Mouse (Mus musculus) midbrain, postnatal 0 days (tissue): ENCODE measurements around the gene Gm26602. TPM values are rescaled to one million over a fixed set of nuclear protein-coding genes. Genes with fewer than 3 reads are reported as not detected.

Experiments used
- ATAC-seq: fragments of 200-750 bp; cut with Nextera tagmentation; 2 replicates; pipeline ENCODE4 v1.8.0; 2017; ENCODE audit warnings: moderate number of reproducible peaks, mild to moderate bottlenecking, moderate TSS enrichment, moderate library complexity; ENCODE audit not compliant: low FRiP score
- DNase-seq: peaks from one replicate; pipeline ENCODE4 v3.0.0-alpha.2; 2015; ENCODE audit warnings: low spot score
- H3K27ac ChIP-seq: fragments of 300-500 bp; sonication (generic); 2 replicates; pipeline ENCODE4 v1.5.1; 2014; ENCODE audit warnings: low read depth, mild to moderate bottlenecking, low read length, mixed read lengths
- H3K27me3 ChIP-seq: fragments of 300-500 bp; sonication (generic); 2 replicates; pipeline ENCODE4 v1.6.1; 2014; ENCODE audit warnings: low read length, control low read depth, mixed read lengths; ENCODE audit not compliant: insufficient read depth
- H3K36me3 ChIP-seq: fragments of 300-500 bp; sonication (generic); 2 replicates; pipeline ENCODE4 v1.6.1; 2014; ENCODE audit warnings: low read length, control low read depth, mixed read lengths; ENCODE audit not compliant: insufficient read depth
- H3K4me1 ChIP-seq: fragments of 300-500 bp; sonication (generic); 2 replicates; pipeline ENCODE4 v1.6.1; 2014; ENCODE audit warnings: mild to moderate bottlenecking, control low read depth, antibody characterized with exemption, low read length, mixed read lengths; ENCODE audit not compliant: insufficient read depth
- H3K4me2 ChIP-seq: fragments of 300-500 bp; sonication (generic); 2 replicates; pipeline ENCODE4 v1.6.1; 2014; ENCODE audit warnings: low read depth, mild to moderate bottlenecking, low read length, mixed read lengths; ENCODE audit not compliant: poor library complexity, severe bottlenecking
- H3K4me3 ChIP-seq: fragments of 300-500 bp; sonication (generic); 2 replicates; pipeline ENCODE4 v1.5.1; 2014; ENCODE audit warnings: low read depth, mild to moderate bottlenecking, low read length, moderate library complexity
- H3K9ac ChIP-seq: fragments of 300-500 bp; sonication (generic); replicated peaks from 2 replicates; pipeline ENCODE4 v1.6.1; 2014; ENCODE audit warnings: mild to moderate bottlenecking, low read length, moderate library complexity, mixed read lengths; ENCODE audit not compliant: poor library complexity, severe bottlenecking
- H3K9me3 ChIP-seq: fragments of 300-500 bp; sonication (generic); 2 replicates; pipeline ENCODE4 v1.6.1; 2016; ENCODE audit warnings: low read length, control low read depth
- CTCF ChIP-seq: IDR thresholded peaks from 2 replicates; pipeline ENCODE4 v1.5.1; 2016; ENCODE audit warnings: antibody characterized with exemption, mild to moderate bottlenecking
- WGBS: fragments of 180-500 bp; shearing (Covaris S2); extraction: QIAGEN DNeasy Blood & Tissue Kit; methylation state at CpG from one replicate; pipeline ENCODE4 v1.1.7; 2014; 5-methylcytosine and 5-hydroxymethylcytosine counted together
- polyA plus RNA-seq: library from polyadenylated mRNA; unstranded; fragments of >200 nt; fragmentation: Nextera tagmentation; extraction: Ambion mirVana; gene quantifications from 2 replicates; pipeline ENCODE4 v1.2.1, GENCODE M21; 2015
- total RNA-seq: library from RNA; depleted of rRNA; stranded (reverse); fragments of >200 nt; gene quantifications from 2 replicates; pipeline ENCODE4 v1.2.3, GENCODE M21; 2014

Gm26602 gene
- total and polyA plus RNA-seq, 2 experiments from 2014 or later, result 17.3 TPM; not detected in 1

DNA sequence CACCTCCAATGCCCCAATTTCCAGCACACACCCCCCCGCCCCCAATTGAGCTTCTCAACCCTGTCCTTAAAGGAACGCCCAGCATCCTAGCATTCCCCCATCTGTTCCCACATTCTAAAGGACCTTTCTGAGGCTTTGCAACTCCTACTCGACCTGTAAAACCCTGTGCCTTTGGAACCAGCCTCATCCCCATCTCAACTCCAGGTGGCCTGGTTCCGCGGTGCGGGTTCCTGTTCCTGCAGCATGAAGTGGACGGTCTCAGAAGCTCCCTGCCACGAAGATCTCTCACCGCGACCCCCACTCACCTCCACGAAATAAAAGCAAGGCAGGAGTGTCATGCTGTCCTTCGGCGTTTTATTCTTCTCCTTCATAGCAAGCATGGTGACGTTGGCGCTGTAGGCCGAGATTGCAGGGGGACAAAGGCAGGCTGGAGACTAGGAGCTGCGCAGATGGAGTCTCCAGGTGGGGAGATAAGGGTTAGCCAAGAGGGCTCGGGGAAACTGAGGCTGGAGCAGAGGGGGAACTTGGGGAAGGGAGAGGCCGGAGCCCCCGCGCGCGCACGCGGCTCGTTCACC, 36.9 kb upstream of the Gm26602 start:
- H3K27me3 ChIP-seq, result no peaks in the 10 kb centered on the region
- peak overlapping the region; percentile 92 for H3K4me2 ChIP-seq
- WGBS, result under 1% methylated on average over 26 of the region's 26 CpGs
- ATAC-seq, result peak; percentile 4
- peak overlapping the region; percentile 98 for H3K9ac ChIP-seq
- DNase-seq, result no peak
- peak overlapping the region; percentile 70 for H3K4me3 ChIP-seq
- peaks cover 9% of the 10 kb centered on the region; the same call in 1 of the 2 replicates for H3K4me1 ChIP-seq
- peak overlapping the region; percentile 99 for H3K27ac ChIP-seq
- no peak for TF ChIP-seq CTCF
- no peaks in the 10 kb centered on the region for H3K36me3 ChIP-seq
- no peaks in the 10 kb centered on the region for H3K9me3 ChIP-seq

DNA sequence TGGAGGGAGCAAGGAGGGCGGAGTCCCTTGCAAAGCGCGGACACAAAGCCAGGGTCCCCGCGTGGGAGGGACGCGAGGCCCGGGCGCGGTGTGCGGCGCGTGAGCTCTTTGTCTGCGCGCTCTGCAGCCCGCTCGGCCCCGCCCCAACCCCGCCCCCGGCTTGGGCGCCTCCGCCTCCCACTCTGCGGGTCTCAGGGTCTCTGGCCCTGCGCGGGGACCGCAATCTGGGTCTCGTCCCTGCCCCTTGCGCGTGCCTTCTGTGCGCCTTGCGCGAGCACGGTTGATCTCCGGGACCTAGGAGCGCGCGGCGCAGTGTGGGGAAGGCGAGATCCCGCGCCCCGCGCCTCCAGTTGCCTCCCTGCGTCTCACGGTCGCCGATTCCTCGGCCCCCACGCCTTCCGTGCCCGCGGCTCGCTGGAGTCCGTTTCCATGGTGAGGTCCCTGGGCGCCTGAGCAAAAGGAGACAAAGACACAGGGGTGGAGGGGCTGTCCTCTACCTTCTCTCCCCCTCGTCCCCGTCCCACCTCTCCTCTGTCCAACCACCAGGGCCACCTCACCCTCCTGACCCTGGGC, 36.3 kb upstream of the Gm26602 start, which contains the start of the genes Prtn3 and Plppr3:
TSS of gene Prtn3 (plus strand) at position 187 of the 573 bp plus-strand sequence.
TSS of gene Plppr3 (minus strand) at position 345 of the 573 bp plus-strand sequence.
- Histone ChIP-seq H3K27ac (peak within 1 kb of the TSS; percentile 99), H3K27me3 (no peaks in the 10 kb centered on the region), H3K9me3 (no peaks in the 10 kb centered on the region), H3K4me3 (peak within 1 kb of the TSS; percentile 70), H3K4me1 (peaks cover 6% of the 10 kb centered on the region; the same call in 1 of the 2 replicates), H3K4me2 (peak within 1 kb of the TSS; percentile 92), H3K9ac (peak within 1 kb of the TSS; percentile 98), H3K36me3 (no peaks in the 10 kb centered on the region)
- ATAC-seq (peak; percentile 87), DNase-seq (peak; percentile 89)
- WGBS, result 0% methylated on average over 22 of the region's 57 CpGs
- TF ChIP-seq CTCF, result no peak

DNA sequence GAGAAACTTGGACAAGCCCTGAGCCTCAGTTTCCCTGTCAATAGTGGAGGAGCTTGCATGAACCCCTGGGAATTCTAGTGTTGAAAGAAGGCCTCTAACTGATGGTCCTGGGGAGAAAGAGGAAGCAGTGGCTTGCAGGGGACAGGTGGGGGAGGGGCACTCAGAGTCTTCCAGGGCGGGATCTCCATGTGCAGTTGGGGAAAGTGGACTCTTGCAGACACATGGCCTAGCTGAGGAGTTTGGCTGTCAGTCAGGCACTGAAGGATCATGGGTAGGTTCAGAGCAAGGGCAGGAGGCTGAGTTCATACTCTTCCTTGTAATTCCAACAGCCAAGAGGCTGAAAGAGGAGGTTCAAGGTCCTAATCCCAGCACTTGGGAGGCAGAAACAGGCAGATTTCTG, 33.5 kb upstream of the Gm26602 start:
- Histone ChIP-seq H3K9ac (no peak overlapping the region), H3K4me3 (no peak overlapping the region), H3K4me1 (peaks cover 6% of the 10 kb centered on the region; the same call in 1 of the 2 replicates), H3K36me3 (no peaks in the 10 kb centered on the region), H3K27ac (no peak overlapping the region), H3K27me3 (no peaks in the 10 kb centered on the region), H3K9me3 (no peaks in the 10 kb centered on the region), H3K4me2 (no peak overlapping the region)
- no peak for DNase-seq
- TF ChIP-seq CTCF, result no peak
- WGBS, result 53% methylated on average over 1 of the region's 1 CpGs
- no peak for ATAC-seq

DNA sequence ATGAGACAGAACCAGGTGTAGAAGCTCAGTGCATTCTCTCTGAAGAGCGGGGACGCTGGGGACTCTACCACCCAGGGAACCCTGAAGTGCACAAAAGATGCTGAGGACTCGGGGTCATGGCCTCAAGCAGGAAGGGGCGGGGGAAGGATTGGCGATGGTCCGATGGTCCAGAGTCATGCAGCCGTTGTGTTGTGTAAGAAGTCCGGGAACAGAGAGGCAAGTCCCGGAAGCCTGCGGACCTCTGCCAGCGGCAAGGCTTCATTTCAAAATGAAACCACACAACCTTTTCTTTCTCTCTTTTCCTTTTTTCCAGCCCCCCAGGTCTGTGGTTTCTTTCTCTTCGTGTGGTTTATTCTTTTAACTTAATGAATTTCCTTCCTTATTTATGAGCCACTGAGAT, 32.9 kb upstream of the Gm26602 start:
- 36% methylated on average over 12 of the region's 12 CpGs for WGBS
- no peaks in the 10 kb centered on the region for H3K9me3 ChIP-seq
- no peak overlapping the region for H3K4me3 ChIP-seq
- H3K9ac ChIP-seq, result no peak overlapping the region
- H3K4me2 ChIP-seq, result no peak overlapping the region
- H3K4me1 ChIP-seq, result peaks cover 6% of the 10 kb centered on the region; the same call in 1 of the 2 replicates
- DNase-seq (no peak), ATAC-seq (no peak)
- TF ChIP-seq CTCF, result no peak
- H3K36me3 ChIP-seq, result no peaks in the 10 kb centered on the region
- no peaks in the 10 kb centered on the region for H3K27me3 ChIP-seq
- no peak overlapping the region for H3K27ac ChIP-seq

DNA sequence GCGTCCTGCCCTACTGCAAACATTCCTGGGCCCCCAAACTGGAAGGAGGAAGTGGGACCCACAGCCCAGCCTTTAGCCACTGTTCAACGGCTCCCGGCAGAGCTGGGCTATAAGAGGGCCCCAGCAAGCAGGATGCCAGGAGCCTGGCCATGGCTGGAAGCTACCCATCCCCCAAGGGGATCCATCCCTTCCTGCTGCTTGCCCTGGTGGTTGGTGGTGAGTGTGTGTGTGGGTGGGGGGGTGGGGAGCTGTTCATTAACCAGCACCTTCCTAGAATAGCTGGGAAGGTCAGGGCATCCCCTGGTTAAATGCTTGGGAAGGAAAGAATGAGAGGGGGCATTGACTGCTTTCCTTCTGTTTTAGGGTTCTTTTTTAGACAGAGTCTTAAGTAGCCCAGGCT, 31.1 kb upstream of the Gm26602 start:
- H3K36me3 ChIP-seq, result no peaks in the 10 kb centered on the region
- 71% methylated on average over 3 of the region's 3 CpGs for WGBS
- no peak overlapping the region for H3K9ac ChIP-seq
- H3K4me3 ChIP-seq, result no peak overlapping the region
- H3K27ac ChIP-seq, result no peak overlapping the region
- no peak overlapping the region for H3K4me2 ChIP-seq
- no peak for TF ChIP-seq CTCF
- no peaks in the 10 kb centered on the region for H3K27me3 ChIP-seq
- peaks cover 6% of the 10 kb centered on the region; the same call in 1 of the 2 replicates for H3K4me1 ChIP-seq
- no peaks in the 10 kb centered on the region for H3K9me3 ChIP-seq
- ATAC-seq, result no peak
- DNase-seq, result no peak

DNA sequence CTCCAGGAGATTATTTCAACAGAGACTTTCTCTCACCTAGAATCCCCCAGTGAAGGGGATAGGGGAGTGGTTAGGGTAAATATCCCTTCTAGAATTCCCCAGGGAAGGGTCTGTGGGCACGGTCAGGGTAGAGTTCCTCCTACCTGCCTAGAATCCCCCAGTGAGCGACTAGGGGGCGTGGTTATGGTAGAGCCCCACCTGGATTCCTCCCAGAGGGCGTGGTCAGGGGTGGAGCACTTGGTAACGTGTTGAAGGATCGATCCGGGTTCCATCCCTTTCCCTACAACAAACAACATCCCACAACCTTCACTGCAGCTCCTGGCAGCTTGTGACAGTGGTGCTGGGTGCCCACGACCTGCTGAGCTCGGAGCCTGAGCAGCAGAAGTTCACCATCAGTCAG, 29.9 kb upstream of the Gm26602 start:
- Histone ChIP-seq H3K27me3 (no peaks in the 10 kb centered on the region), H3K4me2 (no peak overlapping the region), H3K4me3 (no peak overlapping the region), H3K9me3 (no peaks in the 10 kb centered on the region), H3K27ac (no peak overlapping the region), H3K36me3 (no peaks in the 10 kb centered on the region), H3K4me1 (no peaks in the 10 kb centered on the region; the same call in 1 of the 2 replicates), H3K9ac (no peak overlapping the region)
- ATAC-seq, result no peak
- WGBS, result 24% methylated on average over 9 of the region's 9 CpGs
- TF ChIP-seq CTCF, result no peak
- DNase-seq, result no peak
